Mouse (Mus musculus) ES-E14 (cell line): ENCODE measurements around the gene Shbg. TPM values are rescaled to one million over a fixed set of nuclear protein-coding genes. Genes with fewer than 3 reads are reported as not detected.

ENCODE experiments used
- DNase-seq: peaks from one replicate; pipeline ENCODE4 v3.0.0-alpha.2; 2013; ENCODE audit warnings: low read depth, low spot score
- H3K27ac ChIP-seq: 2 replicates; pipeline ENCODE4 v1.5.1; 2012; ENCODE audit warnings: low read depth, mild to moderate bottlenecking, low read length, moderate library complexity, mixed read lengths; ENCODE audit not compliant: poor library complexity, insufficient read depth, severe bottlenecking
- H3K36me3 ChIP-seq: 2 replicates; pipeline ENCODE4 v1.6.1; 2012; ENCODE audit warnings: mild to moderate bottlenecking, low read length, moderate library complexity, mixed read lengths; ENCODE audit not compliant: control insufficient read depth, poor library complexity, insufficient read depth, severe bottlenecking
- H3K4me1 ChIP-seq, 2 experiments: fragments of 150-350 bp in 1 of 2; sonication (generic) in 1 of 2; 2 replicates each; pipeline ENCODE4 v1.6.1; 2012; ENCODE audit warnings: low read length in 2 of 2, mild to moderate bottlenecking in 1 of 2, mixed read lengths in 1 of 2; ENCODE audit not compliant: control insufficient read depth in 2 of 2, insufficient read depth in 2 of 2, poor library complexity in 1 of 2
- H3K4me3 ChIP-seq, 2 experiments: fragments of 150-350 bp in 1 of 2; sonication (generic) in 1 of 2; 2 replicates each; pipeline ENCODE4 v1.5.1; 2012; ENCODE audit warnings: low read length in 2 of 2, low read depth in 1 of 2, mild to moderate bottlenecking in 1 of 2, mixed read lengths in 1 of 2; ENCODE audit not compliant: insufficient read depth in 1 of 2, poor library complexity in 1 of 2, severe bottlenecking in 1 of 2
- H3K9ac ChIP-seq: 2 replicates; pipeline ENCODE4 v1.6.1; 2012; ENCODE audit warnings: low read depth, mild to moderate bottlenecking, low read length, mixed read lengths; ENCODE audit not compliant: poor library complexity, insufficient read depth, severe bottlenecking
- H3K9me3 ChIP-seq: fragments of 150-350 bp; sonication (generic); 2 replicates; pipeline ENCODE4 v1.6.1; 2012; ENCODE audit warnings: low read depth, mild to moderate bottlenecking, low read length; ENCODE audit not compliant: control insufficient read depth, insufficient read depth
- CHD2 ChIP-seq: IDR thresholded peaks from 2 replicates; pipeline ENCODE4 v1.6.1; 2014; ENCODE audit warnings: mild to moderate bottlenecking, low read depth, low read length, inconsistent platforms
- HCFC1 ChIP-seq: IDR thresholded peaks from 2 replicates; pipeline ENCODE4 v1.6.1; 2012; ENCODE audit warnings: low read length, inconsistent platforms, borderline replicate concordance; ENCODE audit not compliant: insufficient read depth
- MAFK ChIP-seq: IDR thresholded peaks from 2 replicates; pipeline ENCODE4 v1.6.1; 2014; ENCODE audit warnings: mild to moderate bottlenecking, low read depth, low read length, inconsistent platforms; ENCODE audit not compliant: insufficient read depth
- ZC3H11A ChIP-seq: IDR thresholded peaks from 2 replicates; pipeline ENCODE4 v1.6.1; 2012; ENCODE audit warnings: low read depth, mild to moderate bottlenecking, inconsistent platforms, low read length, borderline replicate concordance
- ZNF384 ChIP-seq: IDR thresholded peaks from 2 replicates; pipeline ENCODE4 v1.6.1; 2012; ENCODE audit warnings: low read depth, low read length, inconsistent platforms
- in situ Hi-C, 2 experiments: fragments of 600-800 bp; cut with MboI; formaldehyde crosslinking; loops; one replicate each; pipeline ENCODE4 v1.15.1; 2025; ENCODE audit warnings: low sequenced_read_pairs in 2 of 2, inconsistent platforms in 1 of 2; ENCODE audit not compliant: unreplicated experiment in 2 of 2
- total RNA-seq: library from RNA; depleted of rRNA; stranded (reverse); fragments of 300-350 nt; gene quantifications from 2 replicates; pipeline ENCODE4 v1.2.3, GENCODE M21; 2012

The Shbg gene
- total RNA-seq, 1 experiment, result not detected

GRCm38 (mm10) chr11:69605726-69606490 lies 11.8 kb downstream of the Shbg start, which contains the start of gene Atp1b2:
Gene Atp1b2, minus strand, starts transcription at chr11:69605942.
- no peaks in the 10 kb centered on the region for H3K36me3 ChIP-seq
- peak; percentile 76 for DNase-seq
- in situ Hi-C loops, result no loop called here
- peak within 1 kb of the TSS; percentile 69 to 91 for H3K4me3 ChIP-seq
- no peaks in the 10 kb centered on the region for H3K9me3 ChIP-seq
- TF ChIP-seq HCFC1 (peak; percentile 66; the same call in 1 of the 2 replicates), MAFK (no peak), ZNF384 (peak; percentile 99)
- H3K9ac ChIP-seq, result peak within 1 kb of the TSS; percentile 48
- peaks cover 9 to 15% of the 10 kb centered on the region in 2 experiments; a peak in 3 of 4 replicates for H3K4me1 ChIP-seq
- H3K27ac ChIP-seq, result no peak within 1 kb of the TSS

- DNase-seq, result no peak
- Histone ChIP-seq H3K4me1 (peaks cover 14 to 22% of the 10 kb centered on the region in 2 experiments; a peak in 3 of 4 replicates), H3K9ac (peak overlapping the region; percentile 48), H3K27ac (no peak overlapping the region), H3K9me3 (no peaks in the 10 kb centered on the region), H3K4me3 (peak overlapping the region; percentile 69 to 91), H3K36me3 (no peaks in the 10 kb centered on the region)
- in situ Hi-C loops, result no loop called here
- no peak for TF ChIP-seq HCFC1
- TF ChIP-seq MAFK, result no peak
- no peak for TF ChIP-seq ZC3H11A
- TF ChIP-seq ZNF384, result no peak
- no peak for TF ChIP-seq CHD2
These were observed 12.7 kb downstream of the Shbg start for GRCm38 (mm10) chr11:69604795-69605664.

- in situ Hi-C loops, result no loop called here
- Histone ChIP-seq H3K4me3 (peak overlapping the region; percentile 69 to 91; a peak in 2 of 4 replicates), H3K9ac (no peak overlapping the region), H3K36me3 (no peaks in the 10 kb centered on the region), H3K4me1 (peaks cover 17 to 26% of the 10 kb centered on the region in 2 experiments; a peak in 3 of 4 replicates), H3K9me3 (no peaks in the 10 kb centered on the region), H3K27ac (no peak overlapping the region)
- TF ChIP-seq MAFK (no peak), ZC3H11A (no peak), ZNF384 (no peak), HCFC1 (no peak), CHD2 (no peak)
- no peak for DNase-seq
These were observed 13.4 kb downstream of the Shbg start for GRCm38 (mm10) chr11:69604347-69604746.

- no peaks in the 10 kb centered on the region for H3K9me3 ChIP-seq
- TF ChIP-seq ZNF384 (no peak), HCFC1 (no peak), MAFK (no peak), CHD2 (no peak), ZC3H11A (no peak)
- no peak overlapping the region for H3K9ac ChIP-seq
- H3K4me3 ChIP-seq, result no peak overlapping the region
- peaks cover 22 to 26% of the 10 kb centered on the region in 2 experiments for H3K4me1 ChIP-seq
- DNase-seq, result no peak
- no peak overlapping the region for H3K27ac ChIP-seq
- in situ Hi-C loops, result no loop called here
- no peaks in the 10 kb centered on the region for H3K36me3 ChIP-seq
These were observed 14.2 kb downstream of the Shbg start for GRCm38 (mm10) chr11:69603516-69603915.
